Mouse (Mus musculus): ENCODE data around the gene Map1lc3a. TPM values are rescaled to one million over a fixed set of nuclear protein-coding genes. Genes with fewer than 3 reads are reported as not detected.

Map1lc3a gene
- total RNA-seq (2021), result 100 to 1,000 TPM; 692 to 703 TPM
- long read RNA-seq, experiment 1, transcript Map1lc3a-203 (3 exons, 826 nt), result minor isoform, 90 of 456 reads
- long read RNA-seq, experiment 1, transcript Map1lc3a-201 (4 exons, 1,112 nt), result major isoform, 346 of 456 reads
- long read RNA-seq, experiment 1, partial matches to known transcripts, result 15 of 456 reads
- long read RNA-seq, experiment 1, other reads (novel, unspliced or antisense), result 5 of 456 reads
- long read RNA-seq, experiment 2, transcript Map1lc3a-201 (4 exons, 1,112 nt), result major isoform, 208 of 287 reads
- long read RNA-seq, experiment 2, transcript Map1lc3a-203 (3 exons, 826 nt), result minor isoform, 57 of 287 reads
- long read RNA-seq, experiment 2, partial matches to known transcripts, result 21 of 287 reads
- long read RNA-seq, experiment 2, other reads (novel, unspliced or antisense), result 1 of 287 reads

GRCm38 (mm10) chr2:155276195-155276594 is at the start of gene Map1lc3a:
TSS of gene Map1lc3a (plus strand) at chr2:155276297.
- intact Hi-C loops (cut with DNase I), result loop anchor here (5.0 kb wide), 1 partner anchor 106 kb away; the partner anchor contains the start of gene Trp53inp2
- DNase-seq, result peak; percentile 96 to 99

DNA sequence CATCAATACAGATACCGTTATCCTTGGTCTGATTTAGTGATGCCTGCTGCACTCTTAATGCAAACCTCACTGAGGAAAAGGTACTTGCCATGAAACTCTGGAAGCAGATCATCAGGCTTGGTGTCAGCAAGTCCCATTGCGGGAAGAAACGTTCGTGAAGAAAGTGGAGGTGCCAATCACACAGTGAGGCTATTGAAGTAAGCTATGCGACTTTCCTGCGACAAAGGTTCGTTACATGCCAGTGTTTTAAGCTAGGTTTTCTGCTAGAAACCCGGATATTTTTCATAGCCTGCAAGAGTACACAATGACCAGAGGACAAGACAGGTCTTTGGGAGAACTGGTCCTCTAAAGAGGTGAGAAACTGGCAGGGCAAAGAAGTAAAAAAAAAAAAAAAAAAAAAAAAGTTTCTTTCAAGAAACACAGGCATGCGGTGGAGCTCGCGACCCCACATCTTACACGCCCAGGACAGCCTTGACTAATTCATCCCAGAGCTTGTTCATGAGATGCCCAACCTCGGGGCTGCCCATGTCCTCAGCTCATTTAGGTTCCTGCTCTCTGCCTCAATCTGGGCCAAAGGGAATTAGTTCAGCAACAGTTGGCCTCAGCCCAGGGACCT is 40.2 kb upstream of the Map1lc3a start:
- intact Hi-C loops (cut with DNase I), result loop anchor here (2.0 to 5.0 kb wide), 2 partner anchors 37 to 146 kb away; partner anchors contain the start of gene Trp53inp2

DNA sequence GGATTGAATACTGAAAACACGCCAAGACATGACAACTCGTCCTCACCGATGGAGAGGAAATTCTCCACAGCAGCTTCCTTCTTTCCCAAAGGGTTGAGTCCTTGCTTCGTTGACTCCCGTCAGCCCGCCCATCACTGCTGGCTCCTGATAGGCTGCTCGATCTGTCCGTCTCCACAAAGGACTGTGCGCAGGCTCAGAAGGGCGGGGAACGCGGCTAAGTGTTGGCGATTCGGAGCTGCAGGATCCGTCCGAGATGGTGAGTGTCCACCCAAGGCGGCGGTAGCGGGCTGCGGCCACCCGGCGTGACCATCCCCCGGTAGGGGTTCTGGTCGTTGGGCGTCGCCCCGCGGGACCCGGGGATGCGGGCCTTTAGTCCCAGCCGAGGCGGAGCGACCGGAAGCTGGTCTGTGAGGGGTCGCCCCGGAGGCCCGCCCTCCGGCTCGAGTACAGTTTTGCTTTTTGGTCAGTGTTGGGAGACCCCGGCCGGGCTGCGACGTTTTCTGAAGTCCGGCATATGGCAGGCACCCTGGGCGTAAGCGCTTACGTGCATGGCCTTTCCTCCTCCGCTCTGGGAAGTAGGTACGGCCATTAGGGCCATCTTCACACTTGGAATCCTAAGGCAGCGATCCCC is 39.6 kb upstream of the Map1lc3a start, which contains the start of gene Dynlrb1:
Gene Dynlrb1 (plus strand): TSS at position 172 of the 631 bp plus-strand sequence.
- intact Hi-C loops (cut with DNase I), result loop anchor here (2.0 to 5.0 kb wide), 2 partner anchors 36 to 146 kb away; partner anchors contain the start of gene Trp53inp2
- peak; percentile 99 to 100 for DNase-seq

More for the DNA sequence above, 40.2 kb upstream of the Map1lc3a start:
- DNase-seq, result peak in 1 of 2 experiments; percentile 10

- intact Hi-C loops (cut with DNase I), result loop anchor here (2.0 to 5.0 kb wide), 2 partner anchors 36 to 145 kb away; partner anchors contain the start of gene Trp53inp2
- no peak for DNase-seq
Measured at GRCm38 (mm10) chr2:155237276-155237675, 38.8 kb upstream of the Map1lc3a start.

DNA sequence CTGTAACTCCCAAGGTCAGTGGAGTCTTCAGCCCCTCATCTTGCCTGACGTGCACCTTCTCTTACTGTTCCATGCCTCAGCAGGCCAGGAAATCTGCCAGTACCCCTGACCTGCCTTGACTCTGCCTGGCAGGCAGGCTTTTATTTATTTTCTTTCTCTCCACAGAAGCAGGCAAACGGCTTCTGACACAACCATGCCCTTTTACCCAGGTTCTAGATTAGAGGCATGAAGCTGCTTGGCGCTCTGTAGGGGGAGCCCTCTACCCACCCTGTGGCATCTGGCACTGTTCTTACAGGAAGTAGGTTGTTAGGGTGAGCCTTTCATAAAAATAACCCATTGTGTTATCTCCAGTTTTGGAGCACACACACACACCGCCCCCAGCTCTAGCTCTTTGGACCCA is 35.2 kb upstream of the Map1lc3a start:
- peak; percentile 19 to 31 for DNase-seq
- intact Hi-C loops (cut with DNase I), result no loop called here

DNA sequence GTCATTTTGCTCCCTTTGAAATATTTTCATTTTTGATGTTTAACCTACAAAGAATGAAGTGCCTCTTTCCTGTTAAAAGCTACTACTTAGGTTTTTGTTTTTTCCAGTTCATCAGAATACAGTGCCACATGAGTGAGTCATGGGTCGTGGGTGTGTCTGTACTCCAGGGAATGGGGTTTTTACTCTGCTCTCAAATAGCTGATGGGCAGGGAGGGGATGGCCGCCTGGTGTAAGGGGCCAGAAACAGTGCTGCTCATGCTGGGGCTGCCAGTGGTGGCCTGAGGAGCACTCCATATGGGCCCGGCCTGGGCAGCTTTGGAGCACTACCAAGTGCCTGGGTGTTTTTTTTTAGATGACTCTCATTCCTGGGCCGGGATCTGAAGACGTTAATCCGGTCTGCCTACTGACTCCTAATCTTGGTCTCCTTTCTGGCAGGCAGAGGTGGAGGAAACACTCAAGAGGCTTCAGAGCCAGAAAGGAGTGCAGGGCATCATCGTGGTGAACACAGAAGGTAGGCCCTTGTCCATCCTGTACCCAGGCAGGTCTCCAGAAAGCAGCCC is 33.7 kb upstream of the Map1lc3a start:
- intact Hi-C loops (cut with DNase I), result no loop called here
- peak; percentile 31 to 38 for DNase-seq

DNA sequence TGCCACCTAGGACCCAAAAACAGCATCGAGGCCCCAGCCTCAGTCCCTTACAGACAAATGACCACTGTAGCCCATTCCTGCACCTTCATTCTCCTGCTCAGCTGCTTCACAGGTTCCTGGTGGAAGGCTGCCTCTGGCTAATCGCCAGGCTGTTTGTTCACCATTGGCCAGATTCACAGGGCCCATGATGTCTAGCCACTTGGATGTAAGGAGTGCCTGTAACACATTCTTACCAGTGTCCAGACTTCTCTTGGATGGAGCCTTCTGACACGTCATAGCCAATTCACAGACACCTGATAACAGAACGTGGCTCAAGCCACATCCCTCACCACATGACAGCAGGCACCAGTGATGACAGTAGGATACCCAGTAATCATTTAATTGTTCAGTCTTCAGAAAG is 29.9 kb upstream of the Map1lc3a start:
- intact Hi-C loops (cut with DNase I), result no loop called here
- DNase-seq, result peak; percentile 16 to 29

- intact Hi-C loops (cut with DNase I), result no loop called here
- DNase-seq, result no peak
Measured at GRCm38 (mm10) chr2:155248206-155248605, 27.9 kb upstream of the Map1lc3a start.

- intact Hi-C loops (cut with DNase I), result no loop called here
- no peak for DNase-seq
Measured at GRCm38 (mm10) chr2:155248718-155249117, 27.4 kb upstream of the Map1lc3a start.

- DNase-seq, result no peak
- intact Hi-C loops (cut with DNase I), result no loop called here
Measured at GRCm38 (mm10) chr2:155249588-155249987, 26.5 kb upstream of the Map1lc3a start.

GRCm38 (mm10) chr2:155265526-155265925 is 10.6 kb upstream of the Map1lc3a start:
- intact Hi-C loops (cut with DNase I), result no loop called here
- no peak for DNase-seq

- DNase-seq, result no peak
- intact Hi-C loops (cut with DNase I), result no loop called here
Measured at GRCm38 (mm10) chr2:155266896-155267295, 9.2 kb upstream of the Map1lc3a start.

- intact Hi-C loops (cut with DNase I), result loop anchor here (2.0 kb wide), 1 partner anchor 35 kb away; the partner anchor contains the start of gene Dynlrb1
Measured at GRCm38 (mm10) chr2:155271957-155272356, 4.1 kb upstream of the Map1lc3a start.

GRCm38 (mm10) chr2:155272396-155273170 is 3.5 kb upstream of the Map1lc3a start:
- no peak for DNase-seq
- intact Hi-C loops (cut with DNase I), result loop anchor here (2.0 kb wide), 1 partner anchor 36 kb away; the partner anchor contains the start of gene Dynlrb1

More at GRCm38 (mm10) chr2:155271957-155272356, 4.1 kb upstream of the Map1lc3a start:
- DNase-seq, result no peak

DNA sequence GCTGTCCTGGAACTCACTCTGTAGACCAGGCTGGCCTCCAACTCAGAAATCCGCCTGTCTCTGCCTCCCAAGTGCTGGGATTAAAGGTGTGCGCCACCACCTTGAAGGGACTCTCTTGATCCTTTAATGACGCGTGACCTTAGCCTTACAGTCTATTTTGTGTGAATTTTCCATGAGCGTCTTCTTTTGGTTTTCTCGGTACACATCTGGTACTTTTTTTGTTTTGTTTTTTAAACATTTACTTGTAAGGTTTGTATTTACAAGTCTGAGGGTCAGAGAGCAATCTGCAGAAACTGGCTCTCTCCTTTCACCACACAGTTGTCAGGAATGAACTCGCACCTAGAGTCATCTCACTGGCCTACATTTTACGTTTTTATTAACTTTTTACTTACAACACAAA is 2.5 kb upstream of the Map1lc3a start:
- no peak for DNase-seq
- intact Hi-C loops (cut with DNase I), result loop anchor here (2.0 kb wide), 1 partner anchor 37 kb away; the partner anchor contains the start of gene Dynlrb1

DNA sequence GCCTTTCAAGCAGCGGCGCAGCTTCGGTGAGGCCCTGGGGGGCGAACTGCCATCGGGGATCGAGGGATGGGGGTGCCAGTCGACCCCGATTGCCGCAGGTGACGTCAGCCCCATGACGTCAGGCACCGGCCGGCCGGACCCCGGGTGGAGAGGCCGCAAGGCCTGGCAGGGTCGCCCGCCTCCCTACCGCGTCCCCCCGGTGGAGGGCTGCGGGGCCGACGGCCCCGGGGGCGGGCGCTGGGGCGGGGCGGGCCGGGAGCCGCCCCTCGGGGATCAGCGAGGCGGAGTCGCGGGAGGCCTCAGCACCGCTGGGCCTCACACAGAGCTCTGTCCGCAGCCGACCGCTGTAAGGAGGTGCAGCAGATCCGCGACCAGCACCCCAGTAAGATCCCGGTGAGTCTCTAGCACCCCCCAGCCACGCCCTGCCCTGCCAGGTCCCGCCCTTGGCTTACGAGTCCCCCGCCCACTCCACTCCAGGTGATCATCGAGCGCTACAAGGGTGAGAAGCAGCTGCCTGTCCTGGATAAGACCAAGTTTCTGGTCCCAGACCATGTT is 601 bp downstream of the Map1lc3a start:
- peak; percentile 76 to 79 for DNase-seq
- intact Hi-C loops (cut with DNase I), result loop anchor here (5.0 kb wide), 1 partner anchor 106 kb away; the partner anchor contains the start of gene Trp53inp2

- DNase-seq, result no peak
- intact Hi-C loops (cut with DNase I), result loop anchor here (5.0 kb wide), 1 partner anchor 105 kb away; the partner anchor contains the start of gene Trp53inp2
Measured at GRCm38 (mm10) chr2:155277721-155278120, 1.6 kb downstream of the Map1lc3a start.

DNA sequence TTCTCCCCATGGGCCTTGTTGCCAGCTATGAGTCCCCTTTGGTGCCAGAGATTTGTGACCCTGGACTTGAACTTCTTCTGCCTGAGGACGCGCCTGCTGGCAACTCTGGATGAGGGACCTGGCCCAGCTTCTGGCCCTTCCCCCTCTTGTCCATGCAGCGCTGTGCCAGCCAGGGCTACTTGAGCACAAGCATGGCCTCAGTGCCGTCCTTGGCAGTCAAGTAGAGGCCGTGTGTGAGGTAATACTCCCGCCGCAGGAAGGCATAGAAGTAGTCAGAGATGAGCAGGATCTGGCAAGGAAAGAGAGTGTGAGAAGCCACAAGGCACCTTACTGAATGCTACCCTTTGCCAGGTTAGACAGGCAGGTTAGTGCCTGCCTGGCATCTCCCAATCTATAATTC is 2.3 kb downstream of the Map1lc3a start:
- intact Hi-C loops (cut with DNase I), result loop anchor here (5.0 kb wide), 1 partner anchor 104 kb away; the partner anchor contains the start of gene Trp53inp2
- peak; percentile 60 to 75 for DNase-seq

DNA sequence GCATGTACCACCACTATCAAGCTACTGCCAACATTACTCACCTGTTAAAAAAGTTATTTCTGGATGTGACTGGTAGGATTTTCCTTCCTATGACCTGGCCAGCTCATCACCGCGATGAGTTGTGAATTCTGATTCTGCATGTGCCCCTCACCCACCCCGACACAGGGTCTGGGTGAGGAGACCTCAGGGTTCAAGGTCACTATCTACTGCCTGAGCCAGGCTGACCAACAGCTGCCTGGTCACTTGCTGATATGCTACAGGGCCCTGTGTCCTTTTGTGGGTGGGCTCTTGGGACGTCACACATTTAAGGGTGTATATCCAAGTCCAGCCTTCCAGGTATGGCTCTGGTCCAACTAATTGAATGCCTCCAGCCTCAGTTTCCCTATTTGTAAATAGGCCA is 3.1 kb downstream of the Map1lc3a start:
- intact Hi-C loops (cut with DNase I), result loop anchor here (5.0 kb wide), 1 partner anchor 103 kb away; the partner anchor contains the start of gene Trp53inp2
- DNase-seq, result no peak
